Mouse (Mus musculus): Measurements from ENCODE around the gene Eya4. TPM values are rescaled to one million over a fixed set of nuclear protein-coding genes. Genes with fewer than 3 reads are reported as not detected.

Gene Eya4
- polyA plus RNA-seq (2015; fragmentation: Nextera tagmentation; extraction: Ambion mirVana): 1.7 and 3.1 TPM in 2 replicates

DNA sequence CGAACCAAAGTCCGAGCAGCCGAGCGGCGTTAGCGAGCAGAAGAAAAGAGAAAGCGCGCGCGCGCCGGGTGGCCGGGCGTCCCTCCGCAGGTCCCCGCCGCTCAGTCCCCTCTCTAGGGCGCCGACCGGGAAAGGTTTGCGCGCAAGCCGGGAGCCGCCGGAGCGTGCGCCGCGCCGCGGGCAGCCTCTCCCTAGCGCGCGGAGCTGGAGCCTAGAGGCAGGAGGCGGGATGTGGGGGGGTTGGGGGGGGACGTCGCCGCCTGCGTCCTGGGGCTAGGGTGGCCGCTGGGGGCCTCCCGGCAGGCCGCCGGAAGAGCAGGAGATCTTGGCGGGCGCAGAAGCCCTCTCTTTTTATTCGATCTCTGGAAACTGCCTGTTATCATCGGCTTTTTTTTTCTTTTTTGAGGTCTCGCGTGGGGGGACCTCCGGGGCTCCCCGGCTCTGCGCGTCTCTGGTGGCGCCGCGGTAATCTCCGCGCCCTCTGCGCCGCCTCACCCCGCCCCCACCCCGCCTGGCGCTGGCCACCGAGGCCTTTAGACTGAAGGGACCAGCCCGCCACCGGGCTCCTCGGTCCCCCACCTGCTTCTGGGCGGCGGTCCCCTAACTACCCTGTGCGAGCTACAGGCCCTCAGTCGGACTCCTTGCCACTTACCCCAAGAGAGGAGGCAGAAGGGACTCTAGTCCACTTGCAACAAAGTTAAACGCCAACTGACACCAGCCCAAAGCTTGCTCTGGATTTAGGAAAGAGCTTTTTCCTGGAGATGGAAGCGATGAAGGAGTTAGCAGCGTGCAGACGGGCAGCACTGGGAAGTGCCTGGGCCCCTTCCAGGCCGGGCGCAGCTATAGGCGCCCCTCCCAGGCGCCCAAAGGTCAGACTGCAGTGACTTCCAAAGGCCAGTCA, at the start of gene Eya4:
Gene Eya4, minus strand, starts transcription at position 776 of the 901 bp plus-strand sequence.
- H3K9ac ChIP-seq: peak within 1 kb of the TSS; percentile 73

DNA sequence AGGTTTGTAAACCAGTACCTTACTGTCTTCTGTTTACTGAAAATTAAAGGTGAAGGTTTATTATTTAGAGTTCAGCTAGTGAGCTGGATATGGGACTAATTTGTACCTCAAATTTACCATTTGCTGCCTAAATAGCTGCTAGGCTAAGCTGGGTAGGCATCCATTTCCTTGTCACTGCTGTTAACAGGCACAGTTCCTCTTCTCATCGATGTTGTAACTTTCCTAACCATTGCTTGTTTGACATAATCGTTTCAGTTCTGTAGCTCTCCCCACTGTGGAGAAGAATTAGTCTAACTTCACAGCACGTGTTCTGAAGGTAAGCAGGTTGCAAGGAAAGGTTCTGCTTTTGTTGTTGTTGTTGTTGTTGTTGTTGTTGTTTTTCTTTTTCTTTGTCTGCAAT, 44.8 kb upstream of the Eya4 start:
- Histone ChIP-seq H3K9me3 (replicated peaks) (no peaks in the 10 kb centered on the region), H3K36me3 (ENCODE audit: poor library complexity, severe bottlenecking) (no peaks in the 10 kb centered on the region), H3K9ac (no peak overlapping the region), H3K4me2 (no peak overlapping the region), H3K4me3 (no peak overlapping the region), H3K27me3 (no peaks in the 10 kb centered on the region), H3K4me1 (no peaks in the 10 kb centered on the region), H3K27ac (no peak overlapping the region)
- WGBS: 89% methylated on average over 3 of the region's 3 CpGs
- no peak for ATAC-seq

More for the DNA sequence above, at the start of gene Eya4:
- peak within 1 kb of the TSS; percentile 60 for H3K4me3 ChIP-seq
- H3K27ac ChIP-seq: no peak within 1 kb of the TSS; the same call in 1 of the 2 replicates
- peaks cover 23% of the 10 kb centered on the region for H3K4me1 ChIP-seq
- ATAC-seq: peak; percentile 91
- peaks cover 25% of the 10 kb centered on the region for H3K27me3 ChIP-seq
- under 1% methylated on average over 67 of the region's 79 CpGs for WGBS
- H3K9me3 ChIP-seq (replicated peaks): no peaks in the 10 kb centered on the region
- peak within 1 kb of the TSS; percentile 95 for H3K4me2 ChIP-seq
- H3K36me3 ChIP-seq (ENCODE audit: poor library complexity, severe bottlenecking): no peaks in the 10 kb centered on the region

DNA sequence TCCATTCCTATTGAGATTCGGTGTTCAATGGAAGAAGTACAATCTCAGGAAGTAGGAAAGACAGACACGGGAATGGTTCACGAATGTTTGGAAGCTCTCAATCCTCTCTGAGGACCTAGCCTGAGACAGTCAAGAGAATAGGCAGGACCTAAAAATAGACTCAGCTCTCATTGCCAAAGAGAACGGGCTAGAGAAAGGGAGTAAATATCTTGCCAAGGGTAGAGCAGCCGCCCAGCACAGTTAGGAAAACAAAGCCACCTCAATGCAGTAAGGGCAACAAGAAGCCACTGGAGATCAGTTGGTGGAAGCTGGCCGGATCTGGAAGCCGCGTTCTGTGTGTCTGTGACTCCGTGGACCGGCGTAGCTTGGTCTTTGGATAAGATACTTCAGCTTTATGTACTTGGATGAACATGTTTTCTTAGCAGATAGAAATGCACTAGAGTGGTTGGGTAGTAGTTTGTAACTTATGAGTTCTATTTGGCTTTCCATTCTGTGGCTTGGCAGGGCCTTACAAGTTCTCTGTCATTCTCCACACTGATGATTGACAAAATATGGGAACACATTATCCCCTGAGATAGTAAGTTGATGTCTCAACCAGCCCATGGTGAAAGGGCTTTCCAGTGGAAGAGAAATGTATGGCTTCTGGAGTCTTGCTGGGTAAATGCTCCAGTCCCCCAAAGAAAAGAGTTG, 44.1 kb upstream of the Eya4 start:
- no peak for ATAC-seq
- Histone ChIP-seq H3K36me3 (ENCODE audit: poor library complexity, severe bottlenecking) (no peaks in the 10 kb centered on the region), H3K27me3 (no peaks in the 10 kb centered on the region), H3K9me3 (replicated peaks) (no peaks in the 10 kb centered on the region), H3K4me1 (no peaks in the 10 kb centered on the region), H3K27ac (no peak overlapping the region), H3K4me3 (no peak overlapping the region), H3K9ac (no peak overlapping the region), H3K4me2 (no peak overlapping the region)
- WGBS: 91% methylated on average over 11 of the region's 11 CpGs

DNA sequence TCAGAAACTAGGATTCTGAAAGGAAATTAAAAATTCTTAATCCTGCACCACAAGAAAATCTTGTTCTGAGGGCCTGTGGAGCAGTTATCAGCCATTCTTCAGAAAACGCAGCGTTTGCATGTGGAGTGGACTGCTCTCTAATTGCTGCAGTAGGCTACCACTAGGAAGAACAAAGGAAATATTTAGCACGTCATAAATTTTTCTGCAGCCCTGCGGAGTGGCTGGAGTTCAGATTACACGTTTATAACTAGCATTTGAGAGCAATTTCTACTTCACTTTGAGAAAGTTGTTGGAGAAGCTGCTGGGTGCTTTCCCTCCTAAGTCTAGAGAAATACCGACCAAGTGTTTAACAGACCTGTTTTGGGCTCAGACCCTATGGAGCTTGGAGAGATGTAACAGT, 43.6 kb upstream of the Eya4 start:
- Histone ChIP-seq H3K27ac (no peak overlapping the region), H3K4me1 (no peaks in the 10 kb centered on the region), H3K4me3 (no peak overlapping the region), H3K36me3 (ENCODE audit: poor library complexity, severe bottlenecking) (no peaks in the 10 kb centered on the region), H3K9ac (no peak overlapping the region), H3K4me2 (no peak overlapping the region), H3K9me3 (replicated peaks) (no peaks in the 10 kb centered on the region), H3K27me3 (no peaks in the 10 kb centered on the region)
- ATAC-seq: no peak
- WGBS: 82% methylated on average over 6 of the region's 6 CpGs

DNA sequence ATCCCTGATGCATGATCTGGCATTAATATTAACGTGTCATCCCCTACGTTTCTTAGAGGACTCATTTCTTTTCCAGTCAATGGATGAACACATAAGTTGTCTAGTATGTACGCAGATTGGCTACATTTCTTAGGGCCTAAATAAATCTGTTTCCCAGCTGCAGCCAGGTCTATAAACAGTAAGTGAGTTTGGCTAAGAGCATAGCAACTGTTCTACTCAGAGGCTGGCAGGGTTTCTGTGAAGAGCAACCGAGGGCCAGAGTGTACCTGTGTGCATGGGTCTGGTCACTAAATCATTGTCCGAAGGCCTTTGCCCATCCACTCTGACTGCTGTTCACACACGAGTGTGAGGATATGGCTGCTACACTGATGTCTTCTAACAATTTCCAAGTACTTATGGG, 13.3 kb upstream of the Eya4 start:
- H3K9me3 ChIP-seq (replicated peaks): no peaks in the 10 kb centered on the region
- no peak overlapping the region for H3K4me2 ChIP-seq
- no peaks in the 10 kb centered on the region for H3K27me3 ChIP-seq
- no peak for ATAC-seq
- no peak overlapping the region for H3K9ac ChIP-seq
- 92% methylated on average over 6 of the region's 6 CpGs for WGBS
- no peaks in the 10 kb centered on the region for H3K4me1 ChIP-seq
- no peak overlapping the region for H3K4me3 ChIP-seq
- H3K36me3 ChIP-seq (ENCODE audit: poor library complexity, severe bottlenecking): no peaks in the 10 kb centered on the region
- no peak overlapping the region for H3K27ac ChIP-seq

DNA sequence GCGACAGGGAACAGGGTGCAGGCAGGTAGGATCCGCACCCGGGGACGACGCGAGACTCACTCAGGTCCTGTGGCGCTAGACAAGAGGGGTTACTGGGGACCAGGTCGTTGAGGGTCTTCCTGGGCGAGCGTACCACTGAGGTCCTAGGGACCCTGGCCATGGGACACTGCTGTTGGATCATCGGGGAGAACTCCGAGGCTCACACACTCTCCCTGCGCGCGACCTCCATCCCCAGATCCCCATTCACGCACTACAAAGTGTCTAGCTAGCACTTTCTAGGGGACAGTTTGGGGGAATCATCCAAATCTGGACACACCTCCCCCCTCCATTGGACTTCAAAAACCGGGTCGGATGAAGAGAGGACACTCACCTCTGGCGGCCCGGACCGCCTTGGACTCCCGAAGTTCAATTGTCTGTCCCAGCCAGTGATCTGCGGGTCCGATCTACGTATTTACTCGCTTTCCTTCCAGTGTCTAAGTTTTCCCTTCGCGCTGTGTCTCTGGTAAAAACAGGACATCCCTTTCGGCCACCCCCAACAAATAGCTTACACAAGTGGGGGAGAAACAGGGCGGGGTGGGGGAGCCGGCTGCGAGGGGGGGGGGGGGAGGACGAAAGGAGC, 1.1 kb downstream of the Eya4 start:
- ATAC-seq: peak; percentile 39
- Histone ChIP-seq H3K27me3 (peaks cover 25% of the 10 kb centered on the region), H3K9me3 (replicated peaks) (no peaks in the 10 kb centered on the region), H3K9ac (peak overlapping the region; percentile 73), H3K4me3 (peak overlapping the region; percentile 60), H3K27ac (no peak overlapping the region), H3K4me1 (peaks cover 23% of the 10 kb centered on the region), H3K36me3 (ENCODE audit: poor library complexity, severe bottlenecking) (no peaks in the 10 kb centered on the region), H3K4me2 (peak overlapping the region; percentile 95)
- under 1% methylated on average over 29 of the region's 33 CpGs for WGBS

DNA sequence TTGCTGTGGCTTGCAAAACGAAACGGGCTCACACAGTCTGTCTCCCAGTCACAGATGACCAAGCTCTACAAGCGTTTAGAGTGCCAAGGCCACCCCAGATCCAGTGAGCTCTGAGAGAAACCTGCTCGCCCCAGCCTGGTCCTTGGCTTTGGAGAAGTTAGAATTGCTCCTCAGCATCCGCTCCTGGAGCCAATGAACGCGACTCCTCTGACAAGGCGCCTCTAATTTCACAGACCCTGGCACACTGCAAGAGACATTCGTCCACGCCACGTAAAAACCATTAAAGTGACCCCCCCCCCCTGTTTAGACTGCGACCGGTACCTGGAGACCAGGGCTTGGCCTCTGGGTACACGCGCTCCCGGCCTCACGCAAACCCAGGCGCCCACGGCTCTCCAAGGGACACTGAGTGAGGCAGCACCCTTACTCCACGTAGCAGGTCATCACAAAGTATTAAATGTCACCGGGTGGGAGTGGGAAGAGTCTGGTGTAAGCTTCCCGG, 1.6 kb downstream of the Eya4 start:
- H3K9ac ChIP-seq: peak overlapping the region; percentile 73
- H3K9me3 ChIP-seq (replicated peaks): no peaks in the 10 kb centered on the region
- H3K4me1 ChIP-seq: peaks cover 23% of the 10 kb centered on the region
- no peaks in the 10 kb centered on the region for H3K36me3 ChIP-seq (ENCODE audit: poor library complexity, severe bottlenecking)
- peak overlapping the region; percentile 60 for H3K4me3 ChIP-seq
- peak overlapping the region; percentile 95 for H3K4me2 ChIP-seq
- H3K27me3 ChIP-seq: peaks cover 25% of the 10 kb centered on the region
- no peak overlapping the region for H3K27ac ChIP-seq
- ATAC-seq: peak; percentile 20
- under 1% methylated on average over 22 of the region's 22 CpGs for WGBS

DNA sequence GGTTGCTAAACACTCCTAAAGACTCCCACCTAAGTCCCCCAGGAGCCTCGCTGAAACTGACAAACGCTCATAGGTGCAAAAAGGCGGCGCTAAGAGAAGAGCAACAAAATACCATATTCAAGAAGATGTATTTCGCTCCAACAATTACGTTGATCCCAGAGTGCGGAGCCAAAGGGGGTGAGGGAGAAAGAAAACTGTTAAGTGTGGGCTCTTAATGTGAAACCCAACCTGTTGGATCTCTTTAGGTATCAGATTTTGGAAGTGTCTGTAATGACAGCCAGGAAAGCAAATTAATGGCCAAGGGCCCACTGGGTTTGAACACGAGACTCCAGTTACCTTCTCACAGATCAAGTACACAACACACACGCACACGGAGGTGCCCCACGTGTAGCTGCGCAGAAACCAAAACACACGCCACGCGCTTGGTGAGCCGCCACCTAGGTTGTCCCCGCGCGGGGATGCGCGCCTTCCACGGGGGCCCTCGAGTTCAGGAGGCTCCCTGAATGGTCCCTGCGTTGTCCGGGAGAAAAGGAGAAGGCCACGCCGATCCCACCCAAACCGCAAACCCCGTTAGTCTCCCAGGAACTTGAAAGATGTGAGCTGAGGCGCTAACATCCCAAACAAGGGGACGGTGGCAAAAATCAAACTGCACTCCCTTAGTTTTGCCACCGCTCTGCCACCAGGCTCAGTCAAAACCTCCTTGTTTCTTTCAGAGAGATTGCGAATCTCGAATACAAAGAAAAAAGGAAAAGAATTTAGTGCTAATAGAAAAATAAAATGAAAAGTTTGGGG, 2.3 kb downstream of the Eya4 start:
- H3K36me3 ChIP-seq (ENCODE audit: poor library complexity, severe bottlenecking): no peaks in the 10 kb centered on the region
- no peaks in the 10 kb centered on the region for H3K9me3 ChIP-seq (replicated peaks)
- 2% methylated on average over 34 of the region's 34 CpGs for WGBS
- no peak for ATAC-seq
- H3K4me2 ChIP-seq: peak overlapping the region; percentile 95
- peaks cover 23% of the 10 kb centered on the region for H3K4me1 ChIP-seq
- peak overlapping the region; percentile 60 for H3K4me3 ChIP-seq
- H3K27me3 ChIP-seq: peaks cover 25% of the 10 kb centered on the region
- no peak overlapping the region for H3K27ac ChIP-seq
- H3K9ac ChIP-seq: peak overlapping the region; percentile 73

DNA sequence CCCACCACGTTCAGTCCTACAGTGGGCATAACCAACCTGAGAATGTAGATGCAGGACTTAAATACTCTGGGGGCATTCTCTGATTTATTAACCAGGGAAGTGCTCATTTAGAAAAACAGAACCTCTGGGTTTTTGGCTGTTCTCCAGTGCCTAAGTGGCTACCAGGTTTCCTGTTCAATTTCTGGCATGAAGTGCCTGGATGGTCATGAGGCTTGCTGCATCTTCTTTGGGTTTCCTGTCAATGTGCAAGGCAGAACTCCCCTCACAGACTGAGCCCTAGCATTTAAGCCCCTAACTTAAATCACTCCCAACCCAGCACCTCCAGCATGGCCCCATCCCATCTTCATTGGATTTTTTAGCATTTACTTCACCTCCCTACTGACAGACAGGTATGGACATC, 13.3 kb downstream of the Eya4 start:
- H3K9me3 ChIP-seq (replicated peaks): no peaks in the 10 kb centered on the region
- H3K27ac ChIP-seq: no peak overlapping the region
- H3K4me3 ChIP-seq: no peak overlapping the region
- no peak overlapping the region for H3K4me2 ChIP-seq
- 0 out of 2 replicates have a peak, but pooled peaks cover 5% of the 10 kb centered on the region for H3K4me1 ChIP-seq
- H3K9ac ChIP-seq: no peak overlapping the region
- no peaks in the 10 kb centered on the region for H3K27me3 ChIP-seq
- ATAC-seq: no peak
- 75% methylated on average over 1 of the region's 1 CpGs for WGBS
- H3K36me3 ChIP-seq (ENCODE audit: poor library complexity, severe bottlenecking): no peaks in the 10 kb centered on the region

DNA sequence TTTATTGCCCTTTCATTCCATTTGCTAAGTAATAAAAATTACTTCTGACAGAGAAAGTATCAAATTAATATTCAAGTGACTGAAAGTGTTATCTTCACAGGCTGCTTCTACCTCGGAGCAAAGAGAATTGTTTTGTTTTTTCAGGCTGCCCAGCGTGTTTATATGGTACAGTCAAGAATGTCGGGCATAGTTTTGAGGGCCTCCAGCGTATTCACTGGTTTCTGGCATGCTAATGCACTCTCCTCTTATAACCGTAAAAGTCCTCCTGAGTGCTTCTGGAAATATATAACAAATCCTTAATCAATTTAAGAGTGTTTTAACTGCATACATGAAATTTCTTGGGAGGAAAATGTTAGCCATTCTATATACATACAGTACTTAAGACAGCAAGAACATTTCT, 17.8 kb downstream of the Eya4 start:
- 83% methylated on average over 5 of the region's 5 CpGs for WGBS
- H3K36me3 ChIP-seq (ENCODE audit: poor library complexity, severe bottlenecking): no peaks in the 10 kb centered on the region
- H3K4me1 ChIP-seq: peaks cover 4% of the 10 kb centered on the region
- no peak overlapping the region for H3K9ac ChIP-seq
- no peak overlapping the region for H3K4me3 ChIP-seq
- no peaks in the 10 kb centered on the region for H3K9me3 ChIP-seq (replicated peaks)
- H3K4me2 ChIP-seq: no peak overlapping the region
- no peak for ATAC-seq
- no peaks in the 10 kb centered on the region for H3K27me3 ChIP-seq
- no peak overlapping the region for H3K27ac ChIP-seq

DNA sequence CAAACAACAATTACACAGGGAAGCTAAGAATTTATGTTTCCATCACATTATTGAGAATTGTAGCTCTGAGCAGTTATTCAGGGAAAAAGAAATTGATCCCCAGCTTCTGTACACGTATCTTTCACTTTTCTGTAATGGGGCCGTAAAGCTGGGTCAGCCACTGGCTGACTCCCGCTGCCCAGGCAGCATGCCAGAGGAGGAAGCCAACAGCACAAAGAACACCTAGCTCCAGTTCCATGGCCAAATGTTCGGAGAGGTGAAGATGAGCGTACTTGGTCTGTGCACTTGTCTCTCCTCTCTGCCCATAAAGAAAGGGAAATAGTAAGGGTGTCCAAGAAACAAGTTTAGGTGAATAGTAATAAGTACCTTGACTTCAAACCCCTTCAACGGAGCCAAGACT, 22.9 kb downstream of the Eya4 start:
- no peaks in the 10 kb centered on the region for H3K9me3 ChIP-seq (replicated peaks)
- 94% methylated on average over 6 of the region's 6 CpGs for WGBS
- no peak overlapping the region for H3K27ac ChIP-seq
- H3K4me1 ChIP-seq: peaks cover 4% of the 10 kb centered on the region
- no peak overlapping the region for H3K4me3 ChIP-seq
- H3K36me3 ChIP-seq (ENCODE audit: poor library complexity, severe bottlenecking): no peaks in the 10 kb centered on the region
- H3K4me2 ChIP-seq: no peak overlapping the region
- no peaks in the 10 kb centered on the region for H3K27me3 ChIP-seq
- H3K9ac ChIP-seq: no peak overlapping the region
- no peak for ATAC-seq

Data from forebrain, embryonic 13.5 days (tissue).